Mouse (Mus musculus): ENCODE results near the gene Papln. TPM values are rescaled to one million over a fixed set of nuclear protein-coding genes. Genes with fewer than 3 reads are reported as not detected.

The Papln gene
- total RNA-seq, 1 experiment = 0.62 TPM

GRCm38 (mm10) chr12:83743712-83744111 is 19.7 kb upstream of the Papln start:
- Histone ChIP-seq H3K36me3 (ENCODE audit: control insufficient read depth, insufficient read depth, low read length, poor library complexity, severe bottlenecking) (no peaks in the 10 kb centered on the region), H3K9ac (ENCODE audit: insufficient read depth, low read depth, low read length, poor library complexity, severe bottlenecking) (no peak overlapping the region), H3K4me1 (ENCODE audit: control insufficient read depth in 2 of 2, insufficient read depth in 2 of 2, low read length in 2 of 2, poor library complexity in 1 of 2) (no peaks in the 10 kb centered on the region), H3K4me3 (ENCODE audit: insufficient read depth in 1 of 2, low read depth in 1 of 2, low read length in 2 of 2, poor library complexity in 1 of 2, severe bottlenecking in 1 of 2) (no peak overlapping the region), H3K27ac (ENCODE audit: insufficient read depth, low read depth, low read length, poor library complexity, severe bottlenecking) (no peak overlapping the region), H3K9me3 (ENCODE audit: control insufficient read depth, insufficient read depth, low read depth, low read length) (no peaks in the 10 kb centered on the region)
- no peak for DNase-seq (ENCODE audit: low read depth, low spot score)
- no peak for TF ChIP-seq HCFC1 (IDR thresholded peaks at IDR 0.05; ENCODE audit: borderline replicate concordance, insufficient read depth, low read length)
- no peak for TF ChIP-seq ZNF384 (IDR thresholded peaks at IDR 0.05; ENCODE audit: low read depth, low read length)
- TF ChIP-seq ZC3H11A (IDR thresholded peaks at IDR 0.05; ENCODE audit: borderline replicate concordance, low read depth, low read length) = no peak
- no peak for TF ChIP-seq MAFK (IDR thresholded peaks at IDR 0.05; ENCODE audit: insufficient read depth, low read depth, low read length)
- no peak for TF ChIP-seq CHD2 (IDR thresholded peaks at IDR 0.05; ENCODE audit: low read depth, low read length)
- in situ Hi-C loops (cut with MboI; ENCODE audit: low sequenced_read_pairs in 2 of 2, unreplicated experiment in 2 of 2) = no loop called here

- Histone ChIP-seq H3K4me1 (ENCODE audit: control insufficient read depth in 2 of 2, insufficient read depth in 2 of 2, low read length in 2 of 2, poor library complexity in 1 of 2) (peaks cover 0 to 5% of the 10 kb centered on the region in 2 experiments; a peak in 1 of 4 replicates), H3K27ac (ENCODE audit: insufficient read depth, low read depth, low read length, poor library complexity, severe bottlenecking) (no peak overlapping the region), H3K4me3 (ENCODE audit: insufficient read depth in 1 of 2, low read depth in 1 of 2, low read length in 2 of 2, poor library complexity in 1 of 2, severe bottlenecking in 1 of 2) (no peak overlapping the region), H3K9me3 (ENCODE audit: control insufficient read depth, insufficient read depth, low read depth, low read length) (no peaks in the 10 kb centered on the region), H3K9ac (ENCODE audit: insufficient read depth, low read depth, low read length, poor library complexity, severe bottlenecking) (no peak overlapping the region), H3K36me3 (ENCODE audit: control insufficient read depth, insufficient read depth, low read length, poor library complexity, severe bottlenecking) (no peaks in the 10 kb centered on the region)
- DNase-seq (ENCODE audit: low read depth, low spot score) = no peak
- in situ Hi-C loops (cut with MboI; ENCODE audit: low sequenced_read_pairs in 2 of 2, unreplicated experiment in 2 of 2) = no loop called here
- TF ChIP-seq HCFC1 (IDR thresholded peaks at IDR 0.05; ENCODE audit: borderline replicate concordance, insufficient read depth, low read length) = no peak
- TF ChIP-seq ZNF384 (IDR thresholded peaks at IDR 0.05; ENCODE audit: low read depth, low read length) = no peak
- no peak for TF ChIP-seq ZC3H11A (IDR thresholded peaks at IDR 0.05; ENCODE audit: borderline replicate concordance, low read depth, low read length)
- no peak for TF ChIP-seq MAFK (IDR thresholded peaks at IDR 0.05; ENCODE audit: insufficient read depth, low read depth, low read length)
- no peak for TF ChIP-seq CHD2 (IDR thresholded peaks at IDR 0.05; ENCODE audit: low read depth, low read length)
Observed at GRCm38 (mm10) chr12:83749186-83749585, 14.2 kb upstream of the Papln start.

GRCm38 (mm10) chr12:83752495-83752894 is 10.9 kb upstream of the Papln start:
- in situ Hi-C loops (cut with MboI; ENCODE audit: low sequenced_read_pairs in 2 of 2, unreplicated experiment in 2 of 2) = no loop called here
- DNase-seq (ENCODE audit: low read depth, low spot score) = no peak
- no peak overlapping the region for H3K9ac ChIP-seq (ENCODE audit: insufficient read depth, low read depth, low read length, poor library complexity, severe bottlenecking)
- H3K9me3 ChIP-seq (ENCODE audit: control insufficient read depth, insufficient read depth, low read depth, low read length) = no peaks in the 10 kb centered on the region
- no peak overlapping the region for H3K27ac ChIP-seq (ENCODE audit: insufficient read depth, low read depth, low read length, poor library complexity, severe bottlenecking)
- no peak overlapping the region for H3K4me3 ChIP-seq (ENCODE audit: insufficient read depth in 1 of 2, low read depth in 1 of 2, low read length in 2 of 2, poor library complexity in 1 of 2, severe bottlenecking in 1 of 2)
- peaks cover 0 to 5% of the 10 kb centered on the region in 2 experiments; a peak in 1 of 4 replicates for H3K4me1 ChIP-seq (ENCODE audit: control insufficient read depth in 2 of 2, insufficient read depth in 2 of 2, low read length in 2 of 2, poor library complexity in 1 of 2)
- TF ChIP-seq HCFC1 (IDR thresholded peaks at IDR 0.05; ENCODE audit: borderline replicate concordance, insufficient read depth, low read length) = no peak
- H3K36me3 ChIP-seq (ENCODE audit: control insufficient read depth, insufficient read depth, low read length, poor library complexity, severe bottlenecking) = no peaks in the 10 kb centered on the region

- TF ChIP-seq HCFC1 (IDR thresholded peaks at IDR 0.05; ENCODE audit: borderline replicate concordance, insufficient read depth, low read length) (no peak), ZNF384 (IDR thresholded peaks at IDR 0.05; ENCODE audit: low read depth, low read length) (no peak)
- peaks cover 0 to 5% of the 10 kb centered on the region in 2 experiments; a peak in 3 of 4 replicates for H3K4me1 ChIP-seq (ENCODE audit: control insufficient read depth in 2 of 2, insufficient read depth in 2 of 2, low read length in 2 of 2, poor library complexity in 1 of 2)
- H3K36me3 ChIP-seq (ENCODE audit: control insufficient read depth, insufficient read depth, low read length, poor library complexity, severe bottlenecking) = no peaks in the 10 kb centered on the region
- H3K9me3 ChIP-seq (ENCODE audit: control insufficient read depth, insufficient read depth, low read depth, low read length) = no peaks in the 10 kb centered on the region
- H3K9ac ChIP-seq (ENCODE audit: insufficient read depth, low read depth, low read length, poor library complexity, severe bottlenecking) = no peak overlapping the region; the same call in 1 of the 2 replicates
- H3K27ac ChIP-seq (ENCODE audit: insufficient read depth, low read depth, low read length, poor library complexity, severe bottlenecking) = no peak overlapping the region
- H3K4me3 ChIP-seq (ENCODE audit: insufficient read depth in 1 of 2, low read depth in 1 of 2, low read length in 2 of 2, poor library complexity in 1 of 2, severe bottlenecking in 1 of 2) = no peak overlapping the region; a peak in 1 of 4 replicates
- DNase-seq (ENCODE audit: low read depth, low spot score) = peak; percentile 37
- in situ Hi-C loops (cut with MboI; ENCODE audit: low sequenced_read_pairs in 2 of 2, unreplicated experiment in 2 of 2) = no loop called here
Observed at GRCm38 (mm10) chr12:83758735-83759134, 4.7 kb upstream of the Papln start.

GRCm38 (mm10) chr12:83760201-83760600 is 3.2 kb upstream of the Papln start:
- Histone ChIP-seq H3K36me3 (ENCODE audit: control insufficient read depth, insufficient read depth, low read length, poor library complexity, severe bottlenecking) (no peaks in the 10 kb centered on the region), H3K4me1 (ENCODE audit: control insufficient read depth in 2 of 2, insufficient read depth in 2 of 2, low read length in 2 of 2, poor library complexity in 1 of 2) (peaks cover 0 to 5% of the 10 kb centered on the region in 2 experiments; a peak in 3 of 4 replicates), H3K9ac (ENCODE audit: insufficient read depth, low read depth, low read length, poor library complexity, severe bottlenecking) (no peak overlapping the region), H3K4me3 (ENCODE audit: insufficient read depth in 1 of 2, low read depth in 1 of 2, low read length in 2 of 2, poor library complexity in 1 of 2, severe bottlenecking in 1 of 2) (no peak overlapping the region), H3K9me3 (ENCODE audit: control insufficient read depth, insufficient read depth, low read depth, low read length) (no peaks in the 10 kb centered on the region), H3K27ac (ENCODE audit: insufficient read depth, low read depth, low read length, poor library complexity, severe bottlenecking) (no peak overlapping the region)
- in situ Hi-C loops (cut with MboI; ENCODE audit: low sequenced_read_pairs in 2 of 2, unreplicated experiment in 2 of 2) = no loop called here
- DNase-seq (ENCODE audit: low read depth, low spot score) = no peak
- TF ChIP-seq MAFK (IDR thresholded peaks at IDR 0.05; ENCODE audit: insufficient read depth, low read depth, low read length) (no peak), ZNF384 (IDR thresholded peaks at IDR 0.05; ENCODE audit: low read depth, low read length) (no peak), HCFC1 (IDR thresholded peaks at IDR 0.05; ENCODE audit: borderline replicate concordance, insufficient read depth, low read length) (no peak), ZC3H11A (IDR thresholded peaks at IDR 0.05; ENCODE audit: borderline replicate concordance, low read depth, low read length) (no peak), CHD2 (IDR thresholded peaks at IDR 0.05; ENCODE audit: low read depth, low read length) (no peak)

All from ES-E14 (cell line).